Mouse (Mus musculus): Measurements from ENCODE around the gene Atg4a-ps.

- TF ChIP-seq CTCF (IDR thresholded peaks at IDR 0.05; ENCODE audit: low read depth, low read length) = no peak
- no peak for TF ChIP-seq TAL1 (conservative IDR thresholded peaks at IDR 0.05; ENCODE audit: low read depth, low read length)
- TF ChIP-seq GATA1 (IDR thresholded peaks at IDR 0.05; ENCODE audit: borderline replicate concordance, low read length) = no peak
- no peak for TF ChIP-seq POLR2AphosphoS5 (IDR thresholded peaks at IDR 0.05; ENCODE audit: insufficient replicate concordance, low read depth, low read length)
- TF ChIP-seq GATA2 (IDR thresholded peaks at IDR 0.05; ENCODE audit: borderline replicate concordance, low read depth, low read length) = no peak
Observed at GRCm38 (mm10) chr3:103661714-103662113, 15.8 kb upstream of the Atg4a-ps start.

Data from G1E (cell line).